Mouse (Mus musculus): Measurements from ENCODE around the gene Eif3l. TPM values are rescaled to one million over a fixed set of nuclear protein-coding genes. Genes with fewer than 3 reads are reported as not detected.
A peak's percentile ranks its signal among the peaks of the same experiment; 100 is the strongest.
"Not testable (repeated sequence)": the region's sequence is repeated elsewhere in the genome, so short reads cannot be mapped to it uniquely, and the experiment has no call there.

Eif3l gene
- total RNA-seq (2018; cell fraction: chromatin; rRNA removed): 10 to 100 TPM; 16.3 to 78.6 (median 48.6) TPM
- total RNA-seq (2018; cell fraction: cytosol; rRNA removed): 10 to 100 TPM; 52.0 to 93.5 (median 68.5) TPM
- 10 to 100 TPM; 20.9 to 85.9 (median 40.6) TPM for total RNA-seq (2018; cell fraction: nucleus; rRNA removed)
- 92.1 to 130 TPM (median 96.7 TPM) in 3 replicates for polyA plus RNA-seq (2018)

DNA sequence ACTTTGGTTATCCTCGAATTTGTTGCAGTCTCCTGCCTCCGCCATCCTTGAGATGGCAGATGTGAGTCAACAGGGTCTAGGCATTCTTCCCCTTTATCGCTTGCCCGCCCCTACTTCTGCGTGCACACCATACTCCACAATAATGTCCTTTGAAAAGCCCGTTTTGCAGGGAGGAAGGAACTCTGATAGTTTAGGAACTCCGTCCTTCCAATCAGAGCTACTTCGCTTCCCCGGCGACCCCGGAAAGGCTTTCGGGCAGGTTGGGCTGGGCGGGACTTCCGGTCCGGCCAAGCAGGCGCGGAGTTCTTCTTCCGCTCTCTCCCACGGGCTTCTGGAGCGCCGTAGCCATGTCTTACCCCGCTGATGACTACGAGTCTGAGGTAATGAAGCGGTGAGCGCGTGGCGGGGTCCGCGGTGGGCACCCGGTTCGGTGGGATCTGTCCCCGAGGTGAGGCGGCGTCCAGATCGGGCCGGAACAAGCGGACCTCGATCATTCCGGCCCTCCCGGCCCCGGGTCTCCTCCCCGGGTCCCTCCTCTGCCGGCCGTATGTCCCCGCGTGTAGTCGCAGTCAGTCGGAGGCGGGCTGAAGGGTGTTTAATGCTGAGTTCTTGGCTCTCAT, at the start of gene Eif3l:
Gene Eif3l, plus strand, starts transcription at position 267 of the 620 bp plus-strand sequence.
- peaks cover 35% of the 10 kb centered on the region for H3K79me2 ChIP-seq (ENCODE audit: inconsistent target)
- peak within 1 kb of the TSS; percentile 49 for H3K27ac ChIP-seq
- H3K4me3 ChIP-seq (ENCODE audit: inconsistent target): peak within 1 kb of the TSS; percentile 94
- under 1% methylated on average over 49 of the region's 49 CpGs for WGBS (ENCODE audit: missing documents)
- peaks cover 34% of the 10 kb centered on the region for H3K36me3 ChIP-seq (ENCODE audit: inconsistent target)

DNA sequence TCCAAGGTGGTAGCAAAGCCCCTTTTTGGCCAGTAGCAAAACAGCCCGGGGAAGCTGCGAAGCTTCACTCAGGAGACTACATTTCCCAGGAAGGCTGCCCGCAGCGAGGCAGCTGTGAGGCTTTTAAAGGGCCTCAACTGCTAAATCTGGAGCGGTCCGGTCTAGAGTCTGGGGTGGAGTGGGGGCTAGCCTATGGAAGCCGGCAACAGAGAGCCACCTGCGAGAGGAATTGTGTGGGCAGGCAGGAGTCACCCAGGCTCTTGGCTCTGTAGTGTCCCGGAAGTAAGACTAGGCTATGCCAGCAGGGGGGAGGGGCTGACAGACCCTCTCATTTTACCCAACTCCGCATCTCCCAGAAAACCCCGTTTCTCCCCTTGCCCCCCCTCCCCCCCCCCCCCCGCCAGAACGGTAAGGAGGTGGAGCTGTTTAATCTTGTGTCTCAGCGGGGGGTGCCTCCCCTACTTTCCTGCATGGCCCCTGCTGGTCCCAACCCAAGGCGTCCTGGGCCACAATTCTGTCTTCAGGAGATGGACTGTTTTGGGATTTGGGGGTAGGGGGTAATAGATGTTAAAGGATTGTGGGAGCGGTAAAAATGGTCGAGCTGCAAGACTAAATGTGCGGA, 49.2 kb upstream of the Eif3l start:
- Histone ChIP-seq H3K79me2 (ENCODE audit: inconsistent target) (no peaks in the 10 kb centered on the region), H3K27ac (no peak overlapping the region), H3K4me3 (ENCODE audit: inconsistent target) (no peak overlapping the region), H3K36me3 (ENCODE audit: inconsistent target) (no peaks in the 10 kb centered on the region)
- WGBS (ENCODE audit: missing documents): 43% methylated on average over 14 of the region's 18 CpGs

DNA sequence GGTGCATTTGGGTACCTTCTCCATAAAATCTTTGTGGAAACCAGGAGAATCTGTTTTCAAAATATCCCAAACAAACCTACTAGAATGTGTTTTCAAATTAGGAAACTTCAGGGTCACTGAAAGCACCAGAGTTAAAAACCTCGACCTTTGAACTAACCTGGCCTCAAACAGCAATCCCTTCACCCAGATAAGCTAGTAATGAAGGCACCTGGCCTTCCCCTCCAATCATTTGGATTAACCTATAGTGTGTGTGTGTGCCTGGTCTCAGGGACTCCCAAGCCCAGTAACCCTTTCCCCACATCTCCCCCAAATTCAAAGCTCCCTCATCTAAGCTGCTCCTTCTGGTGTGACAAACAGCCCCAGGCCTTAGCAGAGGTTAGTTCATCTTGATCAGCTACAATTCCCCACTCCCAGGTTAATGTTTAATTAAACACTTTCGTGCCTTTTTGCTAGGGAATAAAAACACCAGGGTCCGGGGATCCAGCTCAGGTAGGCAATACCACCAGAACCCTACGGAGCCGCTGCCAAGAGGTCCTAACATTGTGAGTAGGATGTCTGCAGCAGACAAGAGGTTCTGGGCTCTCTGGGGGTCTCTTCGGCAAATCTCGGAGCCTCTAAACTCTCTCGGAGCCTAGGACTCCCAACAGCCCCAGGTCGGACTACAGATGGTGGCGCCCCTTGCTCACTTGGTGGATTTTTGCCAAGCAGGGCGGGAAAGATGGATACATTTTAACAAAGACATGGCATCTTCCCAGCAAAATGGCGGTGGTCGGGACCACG, 48.3 kb upstream of the Eif3l start:
- 94% methylated on average over 14 of the region's 14 CpGs for WGBS (ENCODE audit: missing documents)
- no peak overlapping the region for H3K4me3 ChIP-seq (ENCODE audit: inconsistent target)
- no peaks in the 10 kb centered on the region for H3K79me2 ChIP-seq (ENCODE audit: inconsistent target)
- no peaks in the 10 kb centered on the region for H3K36me3 ChIP-seq (ENCODE audit: inconsistent target)
- H3K27ac ChIP-seq: no peak overlapping the region

DNA sequence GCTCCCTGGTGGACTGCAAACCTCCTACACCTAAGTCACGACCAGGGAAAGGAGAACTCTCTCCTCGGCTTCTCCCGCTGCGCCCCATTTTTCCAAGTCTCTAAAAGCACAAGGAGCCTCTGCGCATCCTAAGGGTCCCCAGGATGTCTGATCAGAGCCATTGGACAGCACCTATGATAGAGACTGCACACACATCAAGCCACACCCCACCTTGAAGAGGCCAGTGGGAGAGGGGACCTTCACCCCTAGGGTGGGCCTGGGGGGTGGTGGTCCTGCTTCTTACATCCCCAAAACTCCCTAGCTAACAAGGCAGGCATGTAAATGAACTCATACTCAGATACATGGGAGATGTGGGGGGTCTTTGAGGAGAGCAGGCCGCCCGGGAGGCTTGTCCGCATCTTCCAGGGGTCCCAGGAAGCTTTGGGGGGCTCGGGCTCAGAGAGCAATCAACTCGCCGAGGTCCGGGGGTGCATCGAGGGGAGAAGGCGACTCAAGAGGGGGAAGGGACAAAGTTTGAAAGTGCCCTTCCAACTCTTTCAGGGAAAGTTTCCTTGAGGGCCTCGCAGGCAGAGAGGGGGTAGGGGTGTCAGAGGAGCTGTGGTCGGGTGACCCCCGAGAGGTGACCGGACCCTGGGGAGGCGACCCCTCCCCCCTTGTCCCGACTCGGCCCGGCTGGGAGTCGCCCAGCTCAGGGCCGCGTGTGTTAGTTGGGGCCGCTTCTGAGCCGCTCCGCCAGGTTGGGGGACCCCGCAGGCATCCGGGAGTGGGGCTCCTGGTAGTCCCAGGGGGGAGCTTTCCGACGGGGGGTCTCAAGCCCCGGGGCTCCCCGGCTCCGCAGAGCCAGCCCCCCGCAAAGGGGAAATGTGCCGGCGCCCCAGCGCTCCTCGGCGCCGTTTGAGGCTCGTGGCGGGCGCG, 47.4 kb upstream of the Eif3l start:
- Histone ChIP-seq H3K27ac (no peak overlapping the region), H3K79me2 (ENCODE audit: inconsistent target) (no peaks in the 10 kb centered on the region), H3K4me3 (ENCODE audit: inconsistent target) (peak overlapping the region; percentile 11; the same call in 1 of the 2 replicates), H3K36me3 (ENCODE audit: inconsistent target) (no peaks in the 10 kb centered on the region)
- 17% methylated on average over 39 of the region's 46 CpGs for WGBS (ENCODE audit: missing documents)

GRCm38 (mm10) chr15:79028237-79028738, 46.7 kb upstream of the Eif3l start, which contains the start of gene H1f0:
TSS of gene H1f0 (plus strand) at chr15:79028450.
- Histone ChIP-seq H3K79me2 (ENCODE audit: inconsistent target) (no peaks in the 10 kb centered on the region), H3K27ac (no peak within 1 kb of the TSS), H3K36me3 (ENCODE audit: inconsistent target) (no peaks in the 10 kb centered on the region), H3K4me3 (ENCODE audit: inconsistent target) (peak within 1 kb of the TSS; percentile 36)
- 1% methylated on average over 57 of the region's 58 CpGs for whole genome bisulfite sequencing (ENCODE audit: missing documents)

DNA sequence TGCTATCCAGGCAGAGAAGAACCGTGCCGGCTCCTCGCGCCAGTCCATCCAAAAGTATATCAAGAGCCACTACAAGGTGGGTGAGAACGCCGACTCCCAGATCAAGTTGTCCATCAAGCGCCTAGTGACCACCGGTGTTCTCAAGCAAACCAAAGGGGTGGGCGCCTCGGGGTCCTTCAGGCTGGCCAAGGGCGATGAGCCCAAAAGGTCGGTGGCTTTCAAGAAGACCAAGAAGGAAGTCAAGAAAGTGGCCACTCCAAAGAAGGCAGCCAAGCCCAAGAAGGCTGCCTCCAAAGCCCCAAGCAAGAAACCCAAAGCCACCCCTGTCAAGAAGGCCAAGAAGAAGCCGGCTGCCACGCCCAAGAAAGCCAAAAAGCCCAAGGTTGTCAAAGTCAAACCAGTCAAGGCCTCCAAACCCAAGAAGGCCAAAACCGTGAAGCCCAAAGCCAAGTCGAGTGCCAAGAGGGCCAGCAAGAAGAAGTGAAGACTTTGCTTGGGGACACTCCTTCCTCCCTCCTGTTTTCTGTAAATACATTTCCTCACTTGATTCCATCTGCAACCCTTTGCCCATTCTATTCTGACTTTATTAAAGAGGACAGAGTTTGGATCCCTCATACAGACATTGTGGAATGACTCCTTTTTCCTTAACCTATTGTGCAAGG, 46.0 kb upstream of the Eif3l start:
- 45% methylated on average over 16 of the region's 16 CpGs for WGBS (ENCODE audit: missing documents)
- no peaks in the 10 kb centered on the region for H3K36me3 ChIP-seq (ENCODE audit: inconsistent target)
- H3K79me2 ChIP-seq (ENCODE audit: inconsistent target): no peaks in the 10 kb centered on the region
- peak overlapping the region; percentile 36 for H3K4me3 ChIP-seq (ENCODE audit: inconsistent target)
- no peak overlapping the region for H3K27ac ChIP-seq

- no peaks in the 10 kb centered on the region for H3K36me3 ChIP-seq (ENCODE audit: inconsistent target)
- WGBS (ENCODE audit: missing documents): 23% methylated on average over 11 of the region's 11 CpGs
- no peak overlapping the region for H3K27ac ChIP-seq
- no peaks in the 10 kb centered on the region for H3K79me2 ChIP-seq (ENCODE audit: inconsistent target)
- peak overlapping the region; percentile 36 for H3K4me3 ChIP-seq (ENCODE audit: inconsistent target)
Observed at GRCm38 (mm10) chr15:79029519-79030241, 45.3 kb upstream of the Eif3l start.

DNA sequence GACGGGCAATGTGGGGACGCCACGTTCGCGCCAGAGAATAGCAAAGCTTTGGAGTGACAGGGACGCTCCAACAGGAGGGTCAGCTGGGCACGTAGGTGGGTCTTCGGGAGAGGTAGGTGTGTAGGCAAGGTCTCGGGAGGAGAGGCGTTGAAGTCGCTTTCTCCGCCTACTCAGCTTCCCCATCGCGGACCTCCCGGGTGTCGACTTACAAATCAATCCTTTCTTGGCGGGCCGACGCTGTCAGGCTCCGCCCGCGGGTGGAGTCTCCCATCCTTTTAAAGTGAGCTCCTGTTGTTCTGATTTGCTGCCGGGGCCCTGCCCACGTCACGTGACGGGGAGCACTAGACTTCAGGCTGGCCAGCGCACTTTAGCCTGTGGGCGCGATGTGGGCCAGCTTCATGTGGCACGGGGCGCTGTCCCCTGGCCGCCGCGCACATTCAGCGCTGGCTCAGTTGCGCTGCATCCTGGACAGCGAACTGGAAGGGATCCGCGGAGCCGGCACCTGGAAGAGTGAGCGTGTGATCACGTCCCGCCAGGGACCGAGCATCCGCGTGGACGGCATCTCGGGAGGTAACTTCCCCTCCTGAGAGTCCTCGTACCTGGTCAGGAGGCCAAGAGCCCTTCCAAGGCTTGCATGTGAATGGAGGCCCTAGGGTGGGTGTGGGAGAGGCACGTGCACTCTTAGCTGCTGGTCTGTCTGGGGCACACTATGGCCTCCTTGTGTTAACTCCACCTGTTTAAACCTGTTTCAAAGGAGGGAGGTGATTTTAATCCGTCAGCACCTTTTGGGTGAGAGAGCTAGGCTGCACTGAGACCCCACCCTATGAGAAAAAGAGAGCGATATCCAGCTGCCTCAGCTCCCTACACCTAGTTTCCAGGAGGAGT, 44.2 kb upstream of the Eif3l start:
- H3K36me3 ChIP-seq (ENCODE audit: inconsistent target): no peaks in the 10 kb centered on the region
- no peaks in the 10 kb centered on the region for H3K79me2 ChIP-seq (ENCODE audit: inconsistent target)
- H3K4me3 ChIP-seq (ENCODE audit: inconsistent target): peak overlapping the region; percentile 36
- WGBS (ENCODE audit: missing documents): 3% methylated on average over 50 of the region's 52 CpGs
- no peak overlapping the region for H3K27ac ChIP-seq

DNA sequence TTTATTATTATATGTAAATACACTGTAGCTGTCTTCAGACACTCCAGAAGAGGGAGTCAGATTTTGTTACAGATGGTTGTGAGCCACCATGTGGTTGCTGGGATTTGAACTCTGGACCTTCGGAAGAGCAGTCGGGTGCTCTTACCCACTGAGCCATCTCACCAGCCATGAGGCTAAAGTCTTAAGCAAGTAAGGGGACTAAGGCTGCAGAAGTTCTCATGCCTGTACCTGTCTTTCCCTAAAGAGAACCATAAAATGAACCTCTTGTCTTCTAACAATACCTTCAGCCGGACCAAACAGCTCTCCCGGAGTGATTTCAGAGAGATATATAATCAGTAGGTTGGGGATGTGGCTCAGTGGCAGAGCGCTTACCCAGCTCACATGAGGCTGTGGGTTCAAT, 43.1 kb upstream of the Eif3l start:
- H3K36me3 ChIP-seq (ENCODE audit: inconsistent target); H3K79me2 ChIP-seq (ENCODE audit: inconsistent target); H3K27ac ChIP-seq; H3K4me3 ChIP-seq (ENCODE audit: inconsistent target): not testable (repeated sequence)
- WGBS (ENCODE audit: missing documents): 100% methylated on average over 5 of the region's 5 CpGs

- Histone ChIP-seq H3K36me3 (ENCODE audit: inconsistent target) (no peaks in the 10 kb centered on the region), H3K4me3 (ENCODE audit: inconsistent target) (no peak overlapping the region), H3K79me2 (ENCODE audit: inconsistent target) (no peaks in the 10 kb centered on the region), H3K27ac (no peak overlapping the region)
- WGBS (ENCODE audit: missing documents): 12% methylated on average over 14 of the region's 14 CpGs
Observed at GRCm38 (mm10) chr15:79037913-79038328, 37.1 kb upstream of the Eif3l start.

GRCm38 (mm10) chr15:79038331-79038730, 36.6 kb upstream of the Eif3l start:
- H3K36me3 ChIP-seq (ENCODE audit: inconsistent target): no peaks in the 10 kb centered on the region
- no peak overlapping the region for H3K27ac ChIP-seq
- 76% methylated on average over 9 of the region's 10 CpGs for WGBS (ENCODE audit: missing documents)
- no peaks in the 10 kb centered on the region for H3K79me2 ChIP-seq (ENCODE audit: inconsistent target)
- H3K4me3 ChIP-seq (ENCODE audit: inconsistent target): no peak overlapping the region

DNA sequence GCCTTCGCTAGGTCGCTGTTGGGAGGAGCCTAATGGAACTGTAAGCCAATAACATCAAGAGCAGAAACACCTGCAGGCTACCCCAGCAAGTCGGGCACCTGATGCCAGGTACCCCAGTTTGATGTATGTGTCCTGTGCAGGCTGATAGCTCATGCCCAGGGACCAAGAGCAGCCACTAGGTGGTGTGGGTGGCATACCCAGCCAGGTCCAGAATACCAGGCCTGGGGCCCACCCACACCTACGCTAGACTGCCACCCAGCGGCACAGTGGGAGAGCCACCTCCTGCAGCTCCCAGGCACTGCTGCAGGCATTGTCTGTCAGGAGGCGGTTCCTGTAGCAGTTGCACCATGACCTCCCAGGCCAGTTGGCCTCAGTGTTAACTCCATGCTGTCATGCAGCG, 36.1 kb upstream of the Eif3l start:
- no peak overlapping the region for H3K4me3 ChIP-seq (ENCODE audit: inconsistent target)
- H3K36me3 ChIP-seq (ENCODE audit: inconsistent target): no peaks in the 10 kb centered on the region
- no peak overlapping the region for H3K27ac ChIP-seq
- no peaks in the 10 kb centered on the region for H3K79me2 ChIP-seq (ENCODE audit: inconsistent target)
- WGBS (ENCODE audit: missing documents): 13% methylated on average over 7 of the region's 7 CpGs
